Mouse (Mus musculus) heart, embryonic 13.5 days (tissue): ENCODE measurements around the gene Olfr150. TPM values are rescaled to one million over a fixed set of nuclear protein-coding genes. Genes with fewer than 3 reads are reported as not detected.
"Not testable (repeated sequence)": the region's sequence is repeated elsewhere in the genome, so short reads cannot be mapped to it uniquely, and the experiment has no call there.

Experiments
- ATAC-seq: fragments of 200-750 bp; cut with Nextera tagmentation; 2 replicates; pipeline ENCODE4 v1.8.0; 2017; ENCODE audit warnings: moderate TSS enrichment; ENCODE audit not compliant: insufficient number of reproducible peaks, low FRiP score, low TSS enrichment; ENCODE audit errors: extremely low read depth
- H3K27ac ChIP-seq: fragments of 300-500 bp; sonication (generic); replicated peaks from 2 replicates; pipeline ENCODE4 v1.5.1; 2015; ENCODE audit warnings: moderate library complexity, mild to moderate bottlenecking, inconsistent platforms
- H3K27me3 ChIP-seq: fragments of 300-500 bp; sonication (generic); replicated peaks from 2 replicates; pipeline ENCODE4 v1.6.1; 2015; ENCODE audit warnings: mild to moderate bottlenecking, inconsistent platforms
- H3K36me3 ChIP-seq: fragments of 300-500 bp; sonication (generic); 2 replicates; pipeline ENCODE4 v1.6.1; 2015; ENCODE audit warnings: mild to moderate bottlenecking, inconsistent platforms
- H3K4me1 ChIP-seq: fragments of 300-500 bp; sonication (generic); 2 replicates; pipeline ENCODE4 v1.6.1; 2015; ENCODE audit warnings: inconsistent platforms
- H3K4me2 ChIP-seq: fragments of 300-500 bp; sonication (generic); 2 replicates; pipeline ENCODE4 v1.6.1; 2015; ENCODE audit warnings: inconsistent platforms, mild to moderate bottlenecking, moderate library complexity
- H3K4me3 ChIP-seq: fragments of 300-500 bp; sonication (generic); 2 replicates; pipeline ENCODE4 v1.5.1; 2015; ENCODE audit warnings: moderate library complexity, mild to moderate bottlenecking, inconsistent platforms
- H3K9ac ChIP-seq: fragments of 300-500 bp; sonication (generic); 2 replicates; pipeline ENCODE4 v1.6.1; 2015; ENCODE audit warnings: inconsistent platforms, mild to moderate bottlenecking, moderate library complexity
- H3K9me3 ChIP-seq: fragments of 300-500 bp; sonication (generic); 2 replicates; pipeline ENCODE4 v1.6.1; 2016; ENCODE audit warnings: inconsistent platforms
- WGBS: fragments of 180-500 bp; shearing (Covaris S2); methylation state at CpG from one replicate; pipeline ENCODE4 v1.1.7; 2015; ENCODE audit warnings: mixed read lengths; 5-methylcytosine and 5-hydroxymethylcytosine counted together
- polyA plus RNA-seq: library from polyadenylated mRNA; unstranded; fragments of >200 nt; fragmentation: Nextera tagmentation; extraction: Ambion mirVana; gene quantifications from 2 replicates; pipeline ENCODE4 v1.2.1, GENCODE M21; 2015

Gene Olfr150
- polyA plus RNA-seq: not detected in 2 replicates

DNA sequence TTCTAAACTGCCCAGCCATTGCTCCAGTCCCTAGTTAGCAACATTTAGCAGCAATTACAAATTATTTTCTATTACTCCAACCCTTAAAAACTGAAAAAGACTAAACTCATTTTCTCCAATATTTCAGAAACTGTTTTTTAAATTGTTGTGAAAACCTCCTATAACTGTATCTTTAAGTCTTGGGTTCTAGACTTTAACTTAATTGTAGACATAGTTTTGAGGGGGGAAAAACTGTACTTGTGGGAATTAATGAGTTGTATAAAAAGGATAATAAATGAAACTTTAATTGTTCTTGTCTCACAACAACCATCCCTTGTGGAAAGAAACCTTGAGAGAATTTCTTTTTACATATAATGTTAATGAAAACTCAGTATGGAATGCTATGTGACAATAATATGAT lies at the start of gene Olfr150:
Gene Olfr150 (plus strand): TSS at position 301 of the 400 bp plus-strand sequence.
- Histone ChIP-seq H3K9me3 (no peaks in the 10 kb centered on the region), H3K4me1 (no peaks in the 10 kb centered on the region), H3K27ac (no peak within 1 kb of the TSS), H3K4me2 (no peak within 1 kb of the TSS), H3K27me3 (no peaks in the 10 kb centered on the region), H3K9ac (no peak within 1 kb of the TSS), H3K4me3 (no peak within 1 kb of the TSS), H3K36me3 (no peaks in the 10 kb centered on the region)
- ATAC-seq: no peak

DNA sequence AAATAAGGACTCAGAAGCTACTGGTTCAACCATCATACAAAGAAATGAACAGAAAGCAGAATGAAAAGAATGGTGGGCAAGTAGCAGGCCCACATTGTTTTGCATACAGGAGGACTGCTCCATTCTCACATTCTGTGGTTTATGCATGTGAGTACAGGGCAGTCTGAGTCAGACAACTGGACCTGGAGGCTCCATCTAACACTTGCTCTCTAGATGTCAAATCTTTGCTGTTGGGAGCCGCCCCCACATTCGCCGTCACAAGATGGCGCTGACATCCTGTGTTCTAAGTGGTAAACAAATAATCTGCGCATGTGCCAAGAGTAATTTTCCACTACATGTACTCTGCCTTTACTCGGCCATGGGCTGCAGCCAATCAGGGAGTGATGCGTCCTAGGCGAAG lies 29.7 kb upstream of the Olfr150 start:
- not testable (repeated sequence) for H3K4me2 ChIP-seq, H3K4me1 ChIP-seq, H3K9me3 ChIP-seq, H3K27ac ChIP-seq, ATAC-seq, H3K4me3 ChIP-seq, H3K27me3 ChIP-seq, H3K9ac ChIP-seq, H3K36me3 ChIP-seq
- WGBS: 81% methylated on average over 8 of the region's 8 CpGs

DNA sequence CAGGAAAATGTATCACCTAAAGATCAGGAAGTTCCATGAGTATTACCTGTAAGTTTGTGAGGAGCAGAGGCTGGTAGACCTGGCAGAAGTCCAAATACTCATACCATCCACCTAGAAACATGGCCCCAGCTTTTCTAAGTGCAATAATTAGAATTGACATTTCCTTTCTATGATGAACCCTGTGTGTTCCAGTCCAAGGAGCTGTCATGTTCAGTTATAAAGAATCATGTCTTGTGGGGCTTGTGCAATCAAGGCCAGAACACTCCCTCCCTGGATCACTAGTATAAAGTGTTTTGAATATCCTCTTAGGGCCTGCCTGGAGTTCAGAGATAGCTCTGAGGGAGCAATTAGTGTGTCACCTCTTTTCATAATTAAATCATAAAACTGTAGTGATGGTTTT lies 23.8 kb upstream of the Olfr150 start, which contains the start of gene Olfr149:
Gene Olfr149 (minus strand): TSS at position 101 of the 400 bp plus-strand sequence.
- Histone ChIP-seq H3K9ac (no peak within 1 kb of the TSS), H3K9me3 (no peaks in the 10 kb centered on the region), H3K4me1 (0 out of 2 replicates have a peak, but pooled peaks cover 4% of the 10 kb centered on the region), H3K27me3 (no peaks in the 10 kb centered on the region), H3K27ac (no peak within 1 kb of the TSS), H3K4me2 (no peak within 1 kb of the TSS), H3K4me3 (no peak within 1 kb of the TSS), H3K36me3 (no peaks in the 10 kb centered on the region)
- no peak for ATAC-seq

DNA sequence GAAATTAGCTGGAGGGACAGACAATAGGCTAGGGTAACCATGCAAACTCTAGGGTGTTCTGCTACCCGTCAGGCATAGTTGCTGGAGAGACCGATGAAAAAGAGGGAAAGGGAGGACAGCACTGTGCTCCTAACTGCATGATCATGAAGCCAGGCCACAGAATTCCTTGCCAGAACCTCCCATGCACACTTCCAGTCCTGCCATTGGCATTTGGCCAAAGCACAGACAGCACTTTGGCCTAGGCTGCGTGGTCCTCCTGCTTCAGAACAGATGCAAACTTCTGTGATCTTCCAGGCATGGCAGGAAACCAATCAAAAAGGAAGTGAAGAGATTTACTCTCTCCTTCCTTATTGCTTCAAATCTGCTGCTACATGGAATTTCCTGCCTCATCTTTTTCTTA lies 21.8 kb upstream of the Olfr150 start:
- Histone ChIP-seq H3K27me3 (no peaks in the 10 kb centered on the region), H3K4me2 (no peak overlapping the region), H3K27ac (no peak overlapping the region; the same call in 1 of the 2 replicates), H3K4me3 (no peak overlapping the region), H3K36me3 (no peaks in the 10 kb centered on the region), H3K4me1 (0 out of 2 replicates have a peak, but pooled peaks cover 4% of the 10 kb centered on the region), H3K9ac (no peak overlapping the region), H3K9me3 (no peaks in the 10 kb centered on the region)
- no peak for ATAC-seq
- 44% methylated on average over 3 of the region's 3 CpGs for WGBS

DNA sequence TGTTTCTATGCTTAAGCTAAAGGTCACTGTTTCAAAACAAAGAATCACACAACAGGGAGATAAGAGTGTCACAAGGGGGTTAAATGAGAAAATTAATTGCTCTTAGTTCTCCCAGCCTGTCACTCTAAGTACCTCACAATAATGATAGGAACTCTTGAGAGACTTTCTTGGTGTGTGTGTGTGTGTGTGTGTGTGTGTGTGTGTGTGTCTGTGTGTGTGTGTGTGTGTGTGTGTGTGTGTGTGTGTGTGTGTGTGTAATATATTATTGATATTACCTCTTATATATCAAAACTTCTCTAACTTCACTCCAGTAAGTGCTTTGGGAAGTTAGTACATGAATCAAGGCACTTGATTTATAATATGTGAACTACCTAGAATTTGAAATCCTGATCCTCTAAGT lies 19.7 kb upstream of the Olfr150 start, which contains the start of gene Olfr965:
Gene Olfr965 (plus strand): TSS at position 301 of the 400 bp plus-strand sequence.
- no peak within 1 kb of the TSS for H3K4me2 ChIP-seq
- H3K4me1 ChIP-seq: 0 out of 2 replicates have a peak, but pooled peaks cover 4% of the 10 kb centered on the region
- no peaks in the 10 kb centered on the region for H3K27me3 ChIP-seq
- H3K9me3 ChIP-seq: no peaks in the 10 kb centered on the region
- no peak within 1 kb of the TSS for H3K4me3 ChIP-seq
- no peaks in the 10 kb centered on the region for H3K36me3 ChIP-seq
- ATAC-seq: no peak
- H3K9ac ChIP-seq: no peak within 1 kb of the TSS
- no peak within 1 kb of the TSS for H3K27ac ChIP-seq

DNA sequence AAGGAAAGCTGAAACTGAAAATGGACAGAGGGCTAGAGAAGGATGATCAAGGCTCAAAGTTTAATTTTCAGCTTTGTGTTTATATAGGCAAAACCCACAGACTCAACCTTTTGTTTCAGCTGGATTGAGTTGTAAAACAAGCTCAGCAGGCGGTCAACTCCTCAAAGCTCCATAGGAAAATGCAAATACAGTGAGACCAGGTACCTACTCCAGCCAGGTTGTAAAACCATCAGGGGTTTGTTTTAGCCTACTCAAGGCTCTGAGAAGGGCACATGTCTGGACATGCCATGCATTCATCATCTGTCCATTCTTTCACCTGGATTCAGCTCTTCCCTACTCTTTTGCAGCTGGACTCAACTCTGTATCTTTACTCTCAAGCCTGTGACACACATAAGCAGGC lies 10.0 kb downstream of the Olfr150 start:
- 69% methylated on average over 1 of the region's 1 CpGs for WGBS

DNA sequence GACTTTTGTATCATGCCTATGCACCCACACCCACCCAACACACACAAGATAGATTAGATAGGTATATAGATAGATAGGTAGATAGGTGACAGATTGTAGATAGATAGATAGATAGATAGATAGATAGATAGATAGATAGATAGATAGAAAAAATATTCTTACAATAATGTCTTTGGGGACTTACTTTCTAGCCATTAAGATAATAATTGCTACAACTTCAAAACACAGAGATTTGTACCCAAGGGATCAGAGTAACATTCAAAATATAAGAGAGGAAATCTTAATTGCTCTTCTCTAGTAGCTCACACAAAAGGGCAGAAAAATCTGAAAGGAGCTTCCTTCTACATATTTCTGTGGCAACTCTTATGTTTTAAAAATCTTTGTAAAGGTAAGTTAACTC lies 15.2 kb downstream of the Olfr150 start, which contains the start of gene Olfr967:
Gene Olfr967 (plus strand): TSS at position 301 of the 400 bp plus-strand sequence.
- Histone ChIP-seq H3K27me3 (no peaks in the 10 kb centered on the region), H3K36me3 (no peaks in the 10 kb centered on the region), H3K27ac (no peak within 1 kb of the TSS), H3K9ac (no peak within 1 kb of the TSS), H3K9me3 (no peaks in the 10 kb centered on the region), H3K4me2 (no peak within 1 kb of the TSS), H3K4me3 (no peak within 1 kb of the TSS), H3K4me1 (no peaks in the 10 kb centered on the region)
- ATAC-seq: no peak

More for the DNA sequence above, 10.0 kb downstream of the Olfr150 start:
- H3K27ac ChIP-seq: no peak overlapping the region
- H3K4me3 ChIP-seq: no peak overlapping the region
- no peaks in the 10 kb centered on the region for H3K36me3 ChIP-seq
- H3K4me2 ChIP-seq: no peak overlapping the region
- ATAC-seq: no peak
- H3K9me3 ChIP-seq: no peaks in the 10 kb centered on the region
- no peaks in the 10 kb centered on the region for H3K27me3 ChIP-seq
- H3K9ac ChIP-seq: no peak overlapping the region
- no peaks in the 10 kb centered on the region for H3K4me1 ChIP-seq

DNA sequence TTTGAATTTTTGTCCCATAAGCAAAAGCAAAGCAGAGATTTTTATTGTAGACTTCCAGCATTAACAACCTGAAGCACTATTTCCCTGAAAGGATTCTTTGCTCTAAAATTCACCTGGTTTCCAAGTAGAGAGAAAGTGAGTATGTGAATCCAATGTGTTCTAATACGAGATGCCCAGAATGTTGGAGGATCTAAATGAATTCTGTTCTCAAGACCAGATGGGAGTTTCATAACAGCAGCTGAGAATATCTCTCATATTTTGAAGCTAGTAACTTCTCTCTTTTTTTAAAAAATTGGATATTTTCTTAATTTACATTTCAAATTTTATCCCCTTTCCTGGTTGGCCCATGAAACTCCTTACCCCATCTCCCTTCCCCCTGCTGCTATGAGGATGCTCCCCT lies 15.7 kb downstream of the Olfr150 start:
- Histone ChIP-seq H3K9ac (no peak overlapping the region), H3K4me1 (no peaks in the 10 kb centered on the region), H3K27ac (no peak overlapping the region), H3K4me3 (no peak overlapping the region), H3K27me3 (no peaks in the 10 kb centered on the region), H3K9me3 (no peaks in the 10 kb centered on the region), H3K4me2 (no peak overlapping the region), H3K36me3 (no peaks in the 10 kb centered on the region)
- no peak for ATAC-seq
- WGBS: 69% methylated on average over 1 of the region's 1 CpGs

DNA sequence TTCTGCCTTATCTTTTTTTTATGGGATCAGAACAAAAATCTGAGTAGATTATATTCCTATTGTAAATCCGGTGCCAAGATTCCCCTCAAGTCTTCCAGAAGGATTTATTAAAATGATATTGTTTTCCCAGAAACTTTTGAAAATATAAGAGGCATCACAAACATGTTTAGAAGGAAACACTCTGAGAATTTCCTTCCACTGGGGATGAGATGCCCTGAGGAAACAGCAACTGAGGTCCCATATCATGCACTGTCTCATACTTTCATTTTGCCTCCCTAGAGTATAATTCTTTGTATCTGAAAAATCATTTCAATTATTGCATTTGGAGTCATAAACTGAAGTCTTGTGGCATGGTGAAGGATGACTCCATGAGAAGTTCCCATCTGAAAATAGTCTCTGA lies 52.4 kb downstream of the Olfr150 start, which contains the start of gene Olfr968:
Gene Olfr968 (minus strand): TSS at position 101 of the 400 bp plus-strand sequence.
- H3K9ac ChIP-seq: no peak within 1 kb of the TSS
- no peaks in the 10 kb centered on the region for H3K4me1 ChIP-seq
- no peaks in the 10 kb centered on the region for H3K36me3 ChIP-seq
- ATAC-seq: no peak
- H3K4me3 ChIP-seq: no peak within 1 kb of the TSS
- WGBS: 66% methylated on average over 1 of the region's 1 CpGs
- no peak within 1 kb of the TSS for H3K4me2 ChIP-seq
- no peak within 1 kb of the TSS for H3K27ac ChIP-seq
- H3K27me3 ChIP-seq: no peaks in the 10 kb centered on the region
- no peaks in the 10 kb centered on the region for H3K9me3 ChIP-seq

Other genes starting within 250 kb of the Olfr150 start
- gene Olfr44, start 237.0 kb upstream of the Olfr150 start, polyA plus RNA-seq: not detected in 2 replicates
- not detected in 2 replicates for gene Olfr957, start 215.2 kb upstream of the Olfr150 start, polyA plus RNA-seq
- not detected in 2 replicates for gene Olfr958, start 176.9 kb upstream of the Olfr150 start, polyA plus RNA-seq
- gene Olfr959, start 155.4 kb upstream of the Olfr150 start, polyA plus RNA-seq: not detected in 2 replicates
- 10.3 and 10.8 TPM in 2 replicates for gene AW551984, start 126.6 kb upstream of the Olfr150 start, polyA plus RNA-seq
- not detected in 2 replicates for gene Olfr148, start 120.3 kb upstream of the Olfr150 start, polyA plus RNA-seq
- not detected in 2 replicates for gene Olfr960, start 109.6 kb upstream of the Olfr150 start, polyA plus RNA-seq
- not detected in 2 replicates for gene Olfr961, start 85.9 kb upstream of the Olfr150 start, polyA plus RNA-seq
- not detected in 2 replicates for gene Olfr963, start 63.8 kb upstream of the Olfr150 start, polyA plus RNA-seq
- not detected in 2 replicates for gene Olfr149, start 23.9 kb upstream of the Olfr150 start, polyA plus RNA-seq
- not detected in 2 replicates for gene Olfr965, start 19.6 kb upstream of the Olfr150 start, polyA plus RNA-seq
- not detected in 2 replicates for gene Olfr967, start 15.3 kb downstream of the Olfr150 start, polyA plus RNA-seq
- not detected in 2 replicates for gene Olfr968, start 52.3 kb downstream of the Olfr150 start, polyA plus RNA-seq
- not detected in 2 replicates for gene Olfr969, start 60.0 kb downstream of the Olfr150 start, polyA plus RNA-seq
- gene Olfr970, start 77.9 kb downstream of the Olfr150 start, polyA plus RNA-seq: not detected in 2 replicates
- not detected in 2 replicates for gene Olfr971, start 105.9 kb downstream of the Olfr150 start, polyA plus RNA-seq
- not detected in 2 replicates for gene Olfr972, start 135.4 kb downstream of the Olfr150 start, polyA plus RNA-seq
- gene Olfr229, start 176.4 kb downstream of the Olfr150 start, polyA plus RNA-seq: not detected in 2 replicates
- gene Olfr974, start 206.5 kb downstream of the Olfr150 start, polyA plus RNA-seq: not detected in 2 replicates
- not detected in 2 replicates for gene Olfr975, start 221.1 kb downstream of the Olfr150 start, polyA plus RNA-seq
- not detected in 2 replicates for gene Olfr976, start 230.2 kb downstream of the Olfr150 start, polyA plus RNA-seq